Mouse (Mus musculus) liver, adult 2 months (tissue): ENCODE results near the gene Specc1.

Source experiments
- CTCF ChIP-seq: fragments of 200-500 bp; IDR thresholded peaks from 2 replicates; pipeline ENCODE4 v1.5.1; 2011; ENCODE audit warnings: low read depth, low read length, control low read depth
- POLR2A ChIP-seq: fragments of 200-500 bp; IDR thresholded peaks from 2 replicates; pipeline ENCODE4 v1.6.1; 2011; ENCODE audit warnings: low read length, control low read depth; ENCODE audit not compliant: insufficient read depth; ENCODE audit errors: extremely low read depth

- no peak for TF ChIP-seq CTCF
- no peak for TF ChIP-seq POLR2A
These were observed 78.0 kb downstream of the Specc1 start for GRCm38 (mm10) chr11:62034564-62034963.
